Mouse (Mus musculus) B cell, adult 2 months (primary cell): ENCODE results near the gene Gm49416.
"Not testable (repeated sequence)": the region's sequence is repeated elsewhere in the genome, so short reads cannot be mapped to it uniquely, and the experiment has no call there.

ENCODE experiments used
- DNase-seq, 2 experiments: peaks; one replicate each; pipeline ENCODE4 v3.0.0; 2022

The Gm49416 gene

GRCm38 (mm10) chr19:8880311-8881033 is 8.3 kb upstream of the Gm49416 start, which contains the start of gene Uqcc3:
Gene Uqcc3, minus strand, starts transcription at chr19:8880923.
- peak; percentile 90 to 91 for DNase-seq

GRCm38 (mm10) chr19:8881034-8881392 is 7.7 kb upstream of the Gm49416 start:
- DNase-seq: no peak

GRCm38 (mm10) chr19:8883616-8884015 is 5.1 kb upstream of the Gm49416 start, which contains the start of the genes Lbhd1 and Gm49403:
Gene Lbhd1, plus strand, starts transcription at chr19:8883732.
Gene Gm49403, plus strand, starts transcription at chr19:8883930.
- DNase-seq: no peak

GRCm38 (mm10) chr19:8886916-8887584 is 1.7 kb upstream of the Gm49416 start:
- no peak for DNase-seq

- DNase-seq: no peak
These were observed 902 bp upstream of the Gm49416 start for GRCm38 (mm10) chr19:8887585-8888463.

- DNase-seq: peak; percentile 87 to 88
These were observed 4.4 kb downstream of the Gm49416 start, which contains the start of gene Ints5 for GRCm38 (mm10) chr19:8892829-8893766. Gene Ints5, plus strand, starts transcription at chr19:8893005.

- DNase-seq: no peak
These were observed 6.8 kb downstream of the Gm49416 start for GRCm38 (mm10) chr19:8895397-8895960.

- DNase-seq: not testable (repeated sequence)
These were observed 7.5 kb downstream of the Gm49416 start for GRCm38 (mm10) chr19:8896231-8896630.

GRCm38 (mm10) chr19:8897211-8897864 is 8.6 kb downstream of the Gm49416 start:
- not testable (repeated sequence) for DNase-seq

GRCm38 (mm10) chr19:8897865-8898495 is 9.3 kb downstream of the Gm49416 start, which contains the start of gene Ganab:
Gene Ganab, plus strand, starts transcription at chr19:8898071.
- DNase-seq: peak; percentile 96

- peak in 1 of 2 experiments; percentile 14 for DNase-seq
These were observed 9.8 kb downstream of the Gm49416 start for GRCm38 (mm10) chr19:8898576-8898975.

- DNase-seq: no peak
These were observed 10.4 kb downstream of the Gm49416 start for GRCm38 (mm10) chr19:8899079-8899478.

- no peak for DNase-seq
These were observed 14.7 kb downstream of the Gm49416 start for GRCm38 (mm10) chr19:8903412-8903811.

- DNase-seq: no peak
These were observed 19.8 kb downstream of the Gm49416 start for GRCm38 (mm10) chr19:8908531-8908930.

GRCm38 (mm10) chr19:8911810-8912209 is 23.1 kb downstream of the Gm49416 start:
- no peak for DNase-seq

- no peak for DNase-seq
These were observed 25.5 kb downstream of the Gm49416 start for GRCm38 (mm10) chr19:8914212-8914611.

- no peak for DNase-seq
These were observed 30.3 kb downstream of the Gm49416 start for GRCm38 (mm10) chr19:8919000-8919399.

- no peak for DNase-seq
These were observed 31.0 kb downstream of the Gm49416 start for GRCm38 (mm10) chr19:8919684-8920072.

- DNase-seq: peak; percentile 79 to 84
These were observed 31.5 kb downstream of the Gm49416 start, which contains the start of gene B3gat3 for GRCm38 (mm10) chr19:8920073-8920736. Gene B3gat3, plus strand, starts transcription at chr19:8920374.

GRCm38 (mm10) chr19:8920836-8921291 is 32.1 kb downstream of the Gm49416 start:
- DNase-seq: peak in 1 of 2 experiments; percentile 15
